Mouse (Mus musculus) erythroblast, embryonic 14.5 days (primary cell): ENCODE data around the gene Dlx1.

Experiments used
- GATA1 ChIP-seq: IDR thresholded peaks from 2 replicates; pipeline ENCODE4 v1.6.1; 2012; ENCODE audit warnings: low read length, inconsistent platforms, mixed read lengths
- TAL1 ChIP-seq: IDR thresholded peaks from 3 replicates; pipeline ENCODE4 v1.6.1; 2012; ENCODE audit warnings: low read length, inconsistent platforms, mixed read lengths

DNA sequence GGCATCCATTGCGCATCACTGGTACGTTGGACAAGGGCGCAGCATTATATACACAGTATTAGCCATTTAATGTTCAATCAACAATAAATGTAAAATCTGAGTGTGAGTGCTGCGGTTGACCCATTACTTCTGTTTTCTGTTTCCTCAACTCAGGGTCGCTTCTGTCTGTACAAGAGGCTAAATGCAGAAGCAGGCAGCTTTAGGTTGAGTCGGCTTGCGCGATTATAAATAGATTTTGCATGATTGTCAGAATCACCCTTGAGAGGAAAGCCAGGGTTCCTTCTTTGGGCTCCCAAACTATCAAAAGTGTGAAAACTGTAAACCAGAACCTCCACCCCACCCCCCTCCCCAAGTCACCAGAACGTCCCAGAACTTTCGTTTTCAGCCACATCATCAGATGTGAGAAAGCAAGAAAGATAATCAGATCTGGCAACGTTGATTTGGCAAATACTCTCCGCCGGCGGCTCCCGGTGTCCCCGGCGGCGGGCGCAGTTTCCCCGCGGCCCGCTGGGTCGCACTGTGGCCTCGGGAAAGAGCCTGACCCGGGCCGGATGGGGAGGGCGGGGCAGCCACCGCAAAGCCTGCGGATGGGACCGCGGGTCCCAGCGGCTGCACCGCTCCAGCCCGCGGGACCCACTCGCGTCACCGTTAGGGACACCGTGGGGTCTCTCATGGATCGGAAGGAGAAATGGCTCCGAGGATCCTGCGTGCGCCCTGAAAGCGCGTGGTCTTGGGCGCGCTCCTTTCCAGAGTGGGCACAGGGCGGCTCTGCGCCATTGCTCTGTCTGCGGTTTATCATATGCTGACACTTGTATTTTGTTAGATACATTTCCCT lies 52.9 kb downstream of the Dlx1 start:
- TF ChIP-seq GATA1: no peak
- no peak for TF ChIP-seq TAL1
